Mouse (Mus musculus): ENCODE measurements around the gene Pla2g4a. TPM values are rescaled to one million over a fixed set of nuclear protein-coding genes. Genes with fewer than 3 reads are reported as not detected.
A peak's percentile ranks its signal among the peaks of the same experiment; 100 is the strongest.
"Not testable (repeated sequence)": the region's sequence is repeated elsewhere in the genome, so short reads cannot be mapped to it uniquely, and the experiment has no call there.

The Pla2g4a gene
- total RNA-seq, 2 experiments from 2014 or later: 14.5 to 80.7 TPM

GRCm38 (mm10) chr1:149939261-149940032 is 21.6 kb downstream of the Pla2g4a start:
- peak; percentile 32; the same call in 1 of the 2 replicates for ATAC-seq (replicated peaks; ENCODE audit: low FRiP score, low TSS enrichment, poor library complexity, severe bottlenecking)

- ATAC-seq (replicated peaks; ENCODE audit: low FRiP score, low TSS enrichment, poor library complexity, severe bottlenecking): peak; percentile 82
Observed at GRCm38 (mm10) chr1:149937825-149938224, 23.3 kb downstream of the Pla2g4a start.

GRCm38 (mm10) chr1:149929140-149929539 is 31.9 kb downstream of the Pla2g4a start:
- no peak for ATAC-seq (replicated peaks; ENCODE audit: low FRiP score, low TSS enrichment, poor library complexity, severe bottlenecking)

- ATAC-seq (replicated peaks; ENCODE audit: low FRiP score, low TSS enrichment, poor library complexity, severe bottlenecking): not testable (repeated sequence)
Observed at GRCm38 (mm10) chr1:149923737-149924136, 37.4 kb downstream of the Pla2g4a start.

GRCm38 (mm10) chr1:149922219-149922618 is 38.9 kb downstream of the Pla2g4a start:
- no peak for ATAC-seq (replicated peaks; ENCODE audit: low FRiP score, low TSS enrichment, poor library complexity, severe bottlenecking)

GRCm38 (mm10) chr1:149921325-149921724 is 39.8 kb downstream of the Pla2g4a start:
- no peak for ATAC-seq (replicated peaks; ENCODE audit: low FRiP score, low TSS enrichment, poor library complexity, severe bottlenecking)

- no peak for ATAC-seq (replicated peaks; ENCODE audit: low FRiP score, low TSS enrichment, poor library complexity, severe bottlenecking)
Observed at GRCm38 (mm10) chr1:149919301-149919700, 41.8 kb downstream of the Pla2g4a start.

- ATAC-seq (replicated peaks; ENCODE audit: low FRiP score, low TSS enrichment, poor library complexity, severe bottlenecking): no peak
Observed at GRCm38 (mm10) chr1:149912984-149913383, 48.1 kb downstream of the Pla2g4a start.

GRCm38 (mm10) chr1:149911050-149911449 is 50.0 kb downstream of the Pla2g4a start:
- no peak for ATAC-seq (replicated peaks; ENCODE audit: low FRiP score, low TSS enrichment, poor library complexity, severe bottlenecking)

- ATAC-seq (replicated peaks; ENCODE audit: low FRiP score, low TSS enrichment, poor library complexity, severe bottlenecking): no peak
Observed at GRCm38 (mm10) chr1:149898001-149898625, 63.0 kb downstream of the Pla2g4a start.

GRCm38 (mm10) chr1:149896590-149896989 is 64.5 kb downstream of the Pla2g4a start:
- no peak for ATAC-seq (replicated peaks; ENCODE audit: low FRiP score, low TSS enrichment, poor library complexity, severe bottlenecking)

GRCm38 (mm10) chr1:149894940-149895339 is 66.2 kb downstream of the Pla2g4a start:
- ATAC-seq (replicated peaks; ENCODE audit: low FRiP score, low TSS enrichment, poor library complexity, severe bottlenecking): no peak

- ATAC-seq (replicated peaks; ENCODE audit: low FRiP score, low TSS enrichment, poor library complexity, severe bottlenecking): no peak
Observed at GRCm38 (mm10) chr1:149893903-149894302, 67.2 kb downstream of the Pla2g4a start.

- no peak for ATAC-seq (replicated peaks; ENCODE audit: low FRiP score, low TSS enrichment, poor library complexity, severe bottlenecking)
Observed at GRCm38 (mm10) chr1:149891057-149891456, 70.0 kb downstream of the Pla2g4a start.

- no peak for ATAC-seq (replicated peaks; ENCODE audit: low FRiP score, low TSS enrichment, poor library complexity, severe bottlenecking)
Observed at GRCm38 (mm10) chr1:149882419-149883025, 78.6 kb downstream of the Pla2g4a start.

GRCm38 (mm10) chr1:149878175-149878574 is 82.9 kb downstream of the Pla2g4a start:
- ATAC-seq (replicated peaks; ENCODE audit: low FRiP score, low TSS enrichment, poor library complexity, severe bottlenecking): no peak

GRCm38 (mm10) chr1:149876502-149876901 is 84.6 kb downstream of the Pla2g4a start:
- ATAC-seq (replicated peaks; ENCODE audit: low FRiP score, low TSS enrichment, poor library complexity, severe bottlenecking): no peak

- ATAC-seq (replicated peaks; ENCODE audit: low FRiP score, low TSS enrichment, poor library complexity, severe bottlenecking): no peak
Observed at GRCm38 (mm10) chr1:149871625-149872024, 89.5 kb downstream of the Pla2g4a start.

GRCm38 (mm10) chr1:149867323-149867722 is 93.8 kb downstream of the Pla2g4a start:
- no peak for ATAC-seq (replicated peaks; ENCODE audit: low FRiP score, low TSS enrichment, poor library complexity, severe bottlenecking)

GRCm38 (mm10) chr1:149866202-149866601 is 94.9 kb downstream of the Pla2g4a start:
- no peak for ATAC-seq (replicated peaks; ENCODE audit: low FRiP score, low TSS enrichment, poor library complexity, severe bottlenecking)
